Mouse (Mus musculus) spleen, adult 2 months (tissue): ENCODE measurements at regions not wholly inside any gene's neighbourhood (a gene's known extent, or its start where the extent isn't known, plus 50 kb on each side); places are given as distances from the start of the nearest gene placed in this dataset.

Experiments
- DNase-seq, 2 experiments: peaks; one replicate each; pipeline versions ENCODE4 v3.0.0 to v3.0.0-alpha.2; 2012 to 2021; ENCODE audit warnings: low spot score in 2 of 2, low read depth in 1 of 2
- H3K27ac ChIP-seq: fragments of 200-500 bp; 2 replicates; pipeline ENCODE4 v1.5.1; 2012; ENCODE audit warnings: low read length, inconsistent platforms; ENCODE audit not compliant: insufficient read depth
- H3K27me3 ChIP-seq: fragments of 200-500 bp; 2 replicates; pipeline ENCODE4 v1.6.1; 2012; ENCODE audit warnings: mild to moderate bottlenecking, moderate library complexity, low read length, inconsistent platforms; ENCODE audit not compliant: control insufficient read depth, insufficient read depth
- H3K36me3 ChIP-seq: fragments of 200-500 bp; 2 replicates; pipeline ENCODE4 v1.6.1; 2012; ENCODE audit warnings: mild to moderate bottlenecking, low read length, inconsistent platforms; ENCODE audit not compliant: control insufficient read depth, insufficient read depth
- H3K4me1 ChIP-seq: fragments of 200-500 bp; 2 replicates; pipeline ENCODE4 v1.6.1; 2011; ENCODE audit warnings: inconsistent platforms; ENCODE audit not compliant: control insufficient read depth, insufficient read depth, insufficient read length
- H3K4me3 ChIP-seq: fragments of 200-500 bp; 2 replicates; pipeline ENCODE4 v1.5.1; 2011; ENCODE audit warnings: mild to moderate bottlenecking, inconsistent platforms; ENCODE audit not compliant: insufficient read depth, insufficient read length; ENCODE audit errors: extremely low read depth
- CTCF ChIP-seq: fragments of 200-500 bp; IDR thresholded peaks from 2 replicates; pipeline ENCODE4 v1.5.1; 2011; ENCODE audit warnings: mild to moderate bottlenecking, inconsistent platforms; ENCODE audit not compliant: insufficient read depth, insufficient read length, insufficient replicate concordance; ENCODE audit errors: extremely low read depth
- POLR2A ChIP-seq: fragments of 200-500 bp; IDR thresholded peaks from 2 replicates; pipeline ENCODE4 v1.6.1; 2011; ENCODE audit warnings: low read depth, low read length, inconsistent platforms
- WGBS: fragments of 180-500 bp; shearing (Covaris S2); methylation state at CpG from one replicate; pipeline ENCODE4 v1.1.7; 2018; 5-methylcytosine and 5-hydroxymethylcytosine counted together

DNA sequence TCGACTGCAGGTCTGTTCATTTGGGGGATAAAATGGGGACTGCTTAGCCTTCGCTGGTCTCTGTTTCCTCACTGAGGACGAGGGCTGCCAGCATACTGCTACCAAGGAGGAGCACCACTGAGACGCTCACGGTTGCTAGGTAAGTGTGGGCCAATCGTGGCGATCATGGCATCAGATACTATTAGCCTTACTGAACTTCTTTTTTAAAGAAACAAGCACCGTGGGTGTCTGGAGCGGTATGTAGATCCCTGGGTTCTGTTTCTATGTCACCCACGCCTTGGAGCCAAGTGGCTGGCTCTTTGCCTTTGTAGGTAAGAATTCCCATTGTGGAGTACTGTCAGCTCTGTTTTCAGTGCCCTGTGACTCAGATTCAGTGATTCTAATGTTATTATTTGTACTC, 172.1 kb upstream of the Arid2 start:
- TF ChIP-seq CTCF (no peak), POLR2A (no peak)
- Histone ChIP-seq H3K4me1 (no peaks in the 10 kb centered on the region), H3K4me3 (no peak overlapping the region), H3K27me3 (no peaks in the 10 kb centered on the region), H3K27ac (no peak overlapping the region), H3K36me3 (no peaks in the 10 kb centered on the region)
- 71% methylated on average over 10 of the region's 10 CpGs for WGBS
- DNase-seq = no peak

GRCm38 (mm10) chr15:96119240-96119639, 168.1 kb upstream of the Arid2 start:
- H3K4me3 ChIP-seq = no peak overlapping the region
- 93% methylated on average over 7 of the region's 7 CpGs for WGBS
- TF ChIP-seq POLR2A (no peak), CTCF (no peak)

DNA sequence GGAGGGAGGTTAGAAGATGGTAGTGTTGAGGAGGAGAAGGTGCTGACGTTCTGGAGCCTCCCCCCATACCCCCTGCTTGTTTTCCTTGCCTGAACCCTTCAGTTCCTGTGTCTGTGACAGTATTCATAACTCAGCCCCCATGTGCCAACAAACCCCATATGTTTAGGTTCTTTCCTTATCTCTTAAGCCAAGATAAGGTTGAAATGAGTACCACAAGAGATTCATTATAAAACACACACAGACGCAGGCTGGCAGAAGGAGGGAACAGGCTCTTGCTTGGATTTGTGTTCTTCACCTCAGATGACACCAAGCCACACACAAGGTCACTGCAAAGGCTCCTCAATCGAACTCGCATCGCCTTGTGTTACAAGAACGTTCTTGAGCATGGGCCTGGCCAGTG, 162.9 kb upstream of the Arid2 start:
- no peaks in the 10 kb centered on the region for H3K36me3 ChIP-seq
- DNase-seq = no peak
- WGBS = 82% methylated on average over 6 of the region's 6 CpGs
- no peak for TF ChIP-seq POLR2A
- H3K4me3 ChIP-seq = no peak overlapping the region
- H3K27me3 ChIP-seq = no peaks in the 10 kb centered on the region
- H3K4me1 ChIP-seq = no peaks in the 10 kb centered on the region
- H3K27ac ChIP-seq = no peak overlapping the region

More at GRCm38 (mm10) chr15:96119240-96119639, 168.1 kb upstream of the Arid2 start:
- Histone ChIP-seq H3K27me3 (no peaks in the 10 kb centered on the region), H3K4me1 (no peaks in the 10 kb centered on the region), H3K27ac (no peak overlapping the region), H3K36me3 (no peaks in the 10 kb centered on the region)
- DNase-seq = no peak

DNA sequence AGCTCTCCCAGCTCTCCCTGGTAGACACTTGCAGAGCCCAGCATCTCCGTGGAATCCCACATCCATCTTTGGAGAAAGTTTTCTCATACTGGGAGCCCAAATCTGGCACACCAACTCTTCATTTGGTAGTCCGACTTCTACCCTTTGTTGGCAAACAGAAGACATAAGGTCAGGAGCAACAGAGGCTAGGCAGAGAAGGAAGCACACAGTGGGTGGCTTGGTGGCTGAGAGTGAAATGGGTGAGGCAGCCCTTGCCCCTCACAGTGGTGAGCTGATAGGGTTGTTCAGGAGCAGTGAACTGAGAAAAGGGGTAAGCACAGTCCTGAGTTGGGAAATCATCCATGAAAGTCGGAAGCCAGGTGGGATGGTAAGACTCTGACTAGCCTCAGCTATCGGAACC, 157.6 kb upstream of the Arid2 start:
- no peaks in the 10 kb centered on the region for H3K4me1 ChIP-seq
- no peaks in the 10 kb centered on the region for H3K27me3 ChIP-seq
- DNase-seq = no peak
- no peaks in the 10 kb centered on the region for H3K36me3 ChIP-seq
- no peak for TF ChIP-seq CTCF
- TF ChIP-seq POLR2A = no peak
- no peak overlapping the region for H3K27ac ChIP-seq
- whole genome bisulfite sequencing = 93% methylated on average over 4 of the region's 4 CpGs
- H3K4me3 ChIP-seq = no peak overlapping the region

- DNase-seq = no peak
- no peak overlapping the region for H3K4me3 ChIP-seq
- no peaks in the 10 kb centered on the region for H3K27me3 ChIP-seq
- 91% methylated on average over 8 of the region's 8 CpGs for WGBS
- H3K27ac ChIP-seq = no peak overlapping the region
- TF ChIP-seq CTCF (no peak), POLR2A (no peak)
- H3K36me3 ChIP-seq = no peaks in the 10 kb centered on the region
- no peaks in the 10 kb centered on the region for H3K4me1 ChIP-seq
Measured at GRCm38 (mm10) chr15:96130531-96130930, 156.8 kb upstream of the Arid2 start.

GRCm38 (mm10) chr15:96131582-96132091, 155.7 kb upstream of the Arid2 start:
- Histone ChIP-seq H3K36me3 (no peaks in the 10 kb centered on the region), H3K4me3 (no peak overlapping the region), H3K27me3 (no peaks in the 10 kb centered on the region), H3K27ac (no peak overlapping the region), H3K4me1 (no peaks in the 10 kb centered on the region)
- no peak for TF ChIP-seq POLR2A
- no peak for DNase-seq

DNA sequence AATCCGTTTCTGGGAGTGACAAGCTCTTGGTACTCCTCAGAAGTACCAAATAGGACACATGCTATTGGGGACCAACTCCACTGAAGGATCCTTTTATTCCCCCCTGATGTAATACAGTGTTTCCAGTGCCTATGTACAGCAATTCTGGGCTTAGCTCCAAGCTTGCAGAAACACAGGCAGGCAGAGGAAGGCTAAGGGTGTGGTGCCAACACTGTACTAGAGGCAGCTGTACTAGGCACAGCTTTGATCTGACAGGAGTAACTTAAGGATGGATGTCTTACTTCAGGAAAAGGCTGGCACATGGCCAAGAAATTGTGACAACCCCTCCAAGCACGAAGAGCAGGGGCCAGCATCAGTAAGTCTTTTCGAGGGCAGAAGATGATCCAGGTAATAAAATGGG, 154.7 kb upstream of the Arid2 start:
- 75% methylated on average over 3 of the region's 3 CpGs for WGBS
- Histone ChIP-seq H3K36me3 (no peaks in the 10 kb centered on the region), H3K27me3 (no peaks in the 10 kb centered on the region), H3K4me1 (no peaks in the 10 kb centered on the region), H3K27ac (no peak overlapping the region), H3K4me3 (no peak overlapping the region)
- TF ChIP-seq CTCF = no peak
- TF ChIP-seq POLR2A = no peak
- no peak for DNase-seq
